Mouse (Mus musculus) lung, adult 2 months (tissue): ENCODE data around the gene Wipi1. TPM values are rescaled to one million over a fixed set of nuclear protein-coding genes. Genes with fewer than 3 reads are reported as not detected.

ENCODE experiments used
- DNase-seq: peaks from one replicate; pipeline ENCODE4 v3.0.0; 2022
- H3K4me1 ChIP-seq: fragments of 200-500 bp; 2 replicates; pipeline ENCODE4 v1.6.1; 2011; ENCODE audit warnings: low read length; ENCODE audit not compliant: control insufficient read depth, insufficient read depth
- H3K4me3 ChIP-seq: fragments of 200-500 bp; replicated peaks from 2 replicates; pipeline ENCODE3; 2011; ENCODE audit warnings: low read depth, mild to moderate bottlenecking, control low read depth, low read length; ENCODE audit errors: extremely low read depth
- CTCF ChIP-seq: fragments of 200-500 bp; IDR thresholded peaks from 2 replicates; pipeline ENCODE4 v1.5.1; 2011; ENCODE audit warnings: mild to moderate bottlenecking, low read length, control low read depth; ENCODE audit not compliant: insufficient read depth
- POLR2A ChIP-seq: fragments of 200-500 bp; IDR thresholded peaks from 2 replicates; pipeline ENCODE4 v1.6.1; 2011; ENCODE audit warnings: low read depth, mild to moderate bottlenecking, control low read depth, low read length, borderline replicate concordance; ENCODE audit errors: extremely low read depth
- WGBS: fragments of 180-500 bp; shearing (Covaris S2); methylation state at CpG from one replicate; pipeline ENCODE4 v1.1.7; 2018; 5-methylcytosine and 5-hydroxymethylcytosine counted together
- polyA plus RNA-seq: library from polyadenylated mRNA; depleted of rRNA; stranded (reverse); fragments of >200 nt; gene quantifications from 2 replicates; pipeline ENCODE4 v1.2.3, GENCODE M21; 2012; rRNA removed

Gene Wipi1
- polyA plus RNA-seq, 1 experiment: 20.3 TPM

DNA sequence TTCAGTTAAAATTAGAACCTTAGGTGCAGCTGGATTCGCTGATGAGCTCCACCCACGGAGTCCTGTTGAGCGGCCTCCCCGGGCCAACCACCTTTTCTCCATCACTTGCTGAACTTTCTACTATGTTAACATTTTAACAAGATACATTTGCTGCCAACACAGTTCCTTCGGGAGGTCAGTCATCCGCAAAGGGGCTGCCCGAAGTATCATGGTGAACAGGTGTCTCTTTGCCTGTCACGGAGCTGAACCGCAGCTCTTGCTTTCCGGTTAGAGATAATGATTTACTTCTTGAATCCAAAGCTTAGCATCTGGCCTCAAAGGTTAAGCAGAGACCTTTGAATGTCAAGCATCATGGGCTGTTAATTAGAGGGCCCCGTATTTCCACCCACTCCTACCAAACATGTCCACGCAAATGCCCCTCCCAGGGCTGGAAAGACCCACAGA is 66.0 kb downstream of the Wipi1 start:
- TF ChIP-seq POLR2A: no peak
- TF ChIP-seq CTCF: no peak

DNA sequence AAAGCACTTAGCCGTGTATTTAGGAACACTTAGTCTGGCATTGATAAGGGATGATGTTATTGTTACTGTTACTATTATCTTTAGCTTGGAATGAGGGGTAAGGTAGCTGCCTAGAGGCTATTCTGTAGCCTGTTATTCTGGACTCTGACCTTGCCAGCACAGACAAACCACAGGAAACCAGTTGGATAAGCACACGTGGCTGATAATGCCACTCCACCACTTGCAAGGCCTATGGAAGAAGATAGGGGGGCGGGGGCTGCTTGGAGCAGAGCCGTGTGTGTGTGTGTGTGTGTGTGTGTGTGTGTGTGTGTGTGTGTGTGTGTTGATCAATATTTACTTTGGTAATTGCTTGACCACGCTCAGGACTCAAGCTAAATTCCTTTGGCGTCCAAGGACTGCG is 66.5 kb downstream of the Wipi1 start:
- WGBS: 39% methylated on average over 7 of the region's 7 CpGs
- no peak for DNase-seq
- Histone ChIP-seq H3K4me3 (no peak overlapping the region), H3K4me1 (no peaks in the 10 kb centered on the region; the same call in 1 of the 2 replicates)
- TF ChIP-seq CTCF: no peak
- no peak for TF ChIP-seq POLR2A

More for the DNA sequence above, 66.0 kb downstream of the Wipi1 start:
- no peak for DNase-seq
- 52% methylated on average over 12 of the region's 12 CpGs for WGBS
- Histone ChIP-seq H3K4me3 (no peak overlapping the region), H3K4me1 (no peaks in the 10 kb centered on the region; the same call in 1 of the 2 replicates)

- no peaks in the 10 kb centered on the region; the same call in 1 of the 2 replicates for H3K4me1 ChIP-seq
- WGBS: 75% methylated on average over 7 of the region's 7 CpGs
- TF ChIP-seq CTCF (no peak), POLR2A (no peak)
- DNase-seq: no peak
- no peak overlapping the region for H3K4me3 ChIP-seq
Measured at GRCm38 (mm10) chr11:109544432-109544831, 67.3 kb downstream of the Wipi1 start.

DNA sequence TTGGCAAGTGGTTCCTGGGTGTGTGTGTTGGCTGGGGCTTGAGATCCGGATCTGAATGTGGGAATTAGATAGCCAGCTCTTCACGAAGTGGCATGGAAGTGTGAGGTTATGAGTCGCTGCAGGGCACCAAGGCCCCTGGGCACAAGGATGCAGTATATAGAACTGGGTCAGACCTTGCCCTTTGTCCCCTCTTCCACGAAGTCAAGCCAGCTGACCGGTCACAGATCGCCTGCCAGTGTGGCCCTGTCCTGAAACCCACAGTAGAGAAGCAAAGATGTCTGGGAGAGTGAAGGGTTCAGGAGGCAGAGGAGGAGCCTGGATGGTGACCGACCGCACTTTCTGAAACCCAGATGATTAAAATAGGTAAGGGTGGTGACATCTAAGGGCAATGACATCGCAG is 68.3 kb downstream of the Wipi1 start:
- Histone ChIP-seq H3K4me3 (no peak overlapping the region), H3K4me1 (no peaks in the 10 kb centered on the region; the same call in 1 of the 2 replicates)
- no peak for TF ChIP-seq POLR2A
- TF ChIP-seq CTCF: no peak
- WGBS: 73% methylated on average over 9 of the region's 9 CpGs
- DNase-seq: no peak

GRCm38 (mm10) chr11:109539290-109539689 is 72.5 kb downstream of the Wipi1 start:
- Histone ChIP-seq H3K4me1 (no peaks in the 10 kb centered on the region), H3K4me3 (no peak overlapping the region)
- WGBS: 57% methylated on average over 6 of the region's 6 CpGs
- TF ChIP-seq CTCF (no peak), POLR2A (no peak)
- DNase-seq: no peak

DNA sequence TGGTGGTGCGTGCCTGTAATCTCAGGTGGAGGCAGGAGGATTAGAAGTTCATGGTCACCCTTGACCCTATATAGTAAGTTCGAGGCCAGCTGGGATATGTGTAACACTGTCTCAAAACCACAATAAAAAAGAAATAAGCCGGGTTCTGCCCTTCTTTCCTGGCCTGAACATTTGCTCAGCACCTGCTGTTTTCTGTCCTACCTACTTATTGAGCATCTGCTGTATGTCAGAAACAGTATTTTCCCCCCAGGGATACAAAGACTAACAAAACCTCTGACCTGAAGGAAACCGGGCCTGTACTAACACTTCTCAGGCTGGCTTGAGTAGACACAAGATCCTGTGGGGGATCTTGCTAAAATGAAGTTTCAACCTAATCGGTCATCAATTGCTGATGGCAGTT is 74.8 kb downstream of the Wipi1 start:
- DNase-seq: no peak
- Histone ChIP-seq H3K4me3 (no peak overlapping the region), H3K4me1 (no peaks in the 10 kb centered on the region)
- 74% methylated on average over 5 of the region's 5 CpGs for WGBS
- no peak for TF ChIP-seq CTCF
- no peak for TF ChIP-seq POLR2A

DNA sequence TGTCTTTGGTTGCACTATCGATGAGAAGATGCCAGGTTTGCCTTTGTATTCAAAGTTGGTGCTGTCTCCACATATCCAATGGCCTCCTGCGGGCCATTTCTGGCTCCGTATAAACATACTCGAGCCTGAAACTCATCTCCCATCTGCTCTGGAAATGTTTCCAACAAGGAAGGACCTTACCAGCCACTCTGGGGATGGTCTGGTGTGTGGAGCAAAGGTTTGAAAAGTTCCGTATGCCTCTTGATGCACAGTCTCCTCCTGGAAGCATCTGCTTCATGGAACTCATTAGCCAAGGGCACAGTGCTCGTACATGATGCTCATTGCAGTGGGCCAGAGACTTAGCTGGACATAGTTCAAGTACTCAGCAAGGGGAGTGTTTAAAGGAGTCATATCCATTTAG is 75.8 kb downstream of the Wipi1 start:
- Histone ChIP-seq H3K4me1 (no peaks in the 10 kb centered on the region), H3K4me3 (no peak overlapping the region)
- 91% methylated on average over 6 of the region's 6 CpGs for WGBS
- TF ChIP-seq POLR2A: no peak
- no peak for TF ChIP-seq CTCF
- DNase-seq: no peak

GRCm38 (mm10) chr11:109530030-109530429 is 81.7 kb downstream of the Wipi1 start:
- Histone ChIP-seq H3K4me3 (no peak overlapping the region), H3K4me1 (no peaks in the 10 kb centered on the region)
- DNase-seq: no peak
- 79% methylated on average over 4 of the region's 4 CpGs for WGBS
- no peak for TF ChIP-seq POLR2A
- no peak for TF ChIP-seq CTCF

GRCm38 (mm10) chr11:109525571-109525970 is 86.2 kb downstream of the Wipi1 start:
- Histone ChIP-seq H3K4me1 (no peaks in the 10 kb centered on the region), H3K4me3 (no peak overlapping the region)
- WGBS: 91% methylated on average over 4 of the region's 4 CpGs
- TF ChIP-seq POLR2A (no peak), CTCF (no peak)
- no peak for DNase-seq

GRCm38 (mm10) chr11:109524869-109525268 is 86.9 kb downstream of the Wipi1 start:
- Histone ChIP-seq H3K4me1 (no peaks in the 10 kb centered on the region), H3K4me3 (no peak overlapping the region)
- 77% methylated on average over 5 of the region's 5 CpGs for WGBS
- no peak for DNase-seq
- TF ChIP-seq POLR2A (no peak), CTCF (no peak)

Other genes with a start within 250 kb of the Wipi1 start
- gene Gna13, start 249.1 kb downstream of the Wipi1 start, polyA plus RNA-seq: 39.3 and 42.6 TPM in 2 replicates
- not detected in 2 replicates for gene 9930022D16Rik, start 198.1 kb downstream of the Wipi1 start, polyA plus RNA-seq
- 22.2 and 40.9 TPM in 2 replicates for gene Amz2, start 186.0 kb downstream of the Wipi1 start, polyA plus RNA-seq
- gene Arsg, start 138.6 kb downstream of the Wipi1 start, polyA plus RNA-seq: 3.8 and 4.4 TPM in 2 replicates
- gene Slc16a6, start 138.4 kb downstream of the Wipi1 start, polyA plus RNA-seq: 0.89 and 1.6 TPM in 2 replicates
- gene Prkar1a, start 37.4 kb upstream of the Wipi1 start, polyA plus RNA-seq: 110 and 128 TPM in 2 replicates
- 16.6 and 17.6 TPM in 2 replicates for gene Fam20a, start 110.3 kb upstream of the Wipi1 start, polyA plus RNA-seq
- 0.12 and 0.26 TPM in 2 replicates for gene 1700012B07Rik, start 216.1 kb upstream of the Wipi1 start, polyA plus RNA-seq